Mouse (Mus musculus) brain, embryonic 14.5 days (tissue): Measurements from ENCODE around the gene Eml1. TPM values are rescaled to one million over a fixed set of nuclear protein-coding genes. Genes with fewer than 3 reads are reported as not detected.

Source experiments
- DNase-seq: peaks from one replicate; pipeline ENCODE4 v3.0.0-alpha.2; 2011; ENCODE audit warnings: low read depth
- CTCF ChIP-seq: fragments of 200-500 bp; IDR thresholded peaks from 2 replicates; pipeline ENCODE4 v1.5.1; 2012; ENCODE audit warnings: inconsistent platforms, mild to moderate bottlenecking, moderate library complexity, borderline replicate concordance; ENCODE audit not compliant: insufficient read depth, insufficient read length; ENCODE audit errors: extremely low read depth
- POLR2A ChIP-seq: fragments of 200-500 bp; IDR thresholded peaks from 2 replicates; pipeline ENCODE4 v1.6.1; 2012; ENCODE audit warnings: mild to moderate bottlenecking, inconsistent platforms, borderline replicate concordance; ENCODE audit not compliant: poor library complexity, insufficient read depth, insufficient read length, severe bottlenecking; ENCODE audit errors: extremely low read depth
- polyA plus RNA-seq: library from polyadenylated mRNA; depleted of rRNA; stranded (reverse); fragments of >200 nt; gene quantifications from 2 replicates; pipeline ENCODE4 v1.2.3, GENCODE M21; 2012; rRNA removed

The Eml1 gene
- polyA plus RNA-seq, 1 experiment = 45.6 TPM

- TF ChIP-seq POLR2A (no peak), CTCF (no peak)
Observed at GRCm38 (mm10) chr12:108553079-108553478, 182.3 kb downstream of the Eml1 start.

GRCm38 (mm10) chr12:108554120-108554841 is 183.5 kb downstream of the Eml1 start, which contains the start of gene Evl:
Evl (plus strand) TSS chr12:108554720.
- TF ChIP-seq CTCF (no peak), POLR2A (peak; percentile 80)
- DNase-seq = peak; percentile 97

More at GRCm38 (mm10) chr12:108553079-108553478, 182.3 kb downstream of the Eml1 start:
- DNase-seq = no peak

GRCm38 (mm10) chr12:108554861-108555556 is 184.3 kb downstream of the Eml1 start:
- DNase-seq = peak; percentile 49
- TF ChIP-seq CTCF = no peak
- no peak for TF ChIP-seq POLR2A

GRCm38 (mm10) chr12:108558194-108558593 is 187.4 kb downstream of the Eml1 start:
- TF ChIP-seq POLR2A = no peak
- TF ChIP-seq CTCF = 0 out of 2 replicates have a peak, but pooled peaks have one; percentile 1
- peak; percentile 20 for DNase-seq

GRCm38 (mm10) chr12:108563238-108563637 is 192.5 kb downstream of the Eml1 start:
- TF ChIP-seq POLR2A (no peak), CTCF (peak; percentile 52; the same call in 1 of the 2 replicates)
- DNase-seq = no peak

GRCm38 (mm10) chr12:108564910-108565506 is 194.3 kb downstream of the Eml1 start:
- peak; percentile 88 for DNase-seq

GRCm38 (mm10) chr12:108579156-108579871 is 208.6 kb downstream of the Eml1 start:
- TF ChIP-seq POLR2A = no peak
- no peak for TF ChIP-seq CTCF
- DNase-seq = no peak

More at GRCm38 (mm10) chr12:108564910-108565506, 194.3 kb downstream of the Eml1 start:
- TF ChIP-seq POLR2A (no peak), CTCF (no peak)

GRCm38 (mm10) chr12:108583775-108584174 is 213.0 kb downstream of the Eml1 start:
- TF ChIP-seq CTCF (no peak), POLR2A (no peak)
- DNase-seq = no peak

Other genes starting within 250 kb of the Eml1 start
- gene Setd3, start 191.6 kb upstream of the Eml1 start, polyA plus RNA-seq = 65.5 and 72.6 TPM in 2 replicates
- gene Ccnk, start 191.4 kb upstream of the Eml1 start, polyA plus RNA-seq = 28.2 and 41.3 TPM in 2 replicates
- 34.0 and 48.9 TPM in 2 replicates for gene Ccdc85c, start 95.5 kb upstream of the Eml1 start, polyA plus RNA-seq
- 3.9 and 4.3 TPM in 2 replicates for gene Hhipl1, start 64.7 kb upstream of the Eml1 start, polyA plus RNA-seq
- gene Cyp46a1, start 36.6 kb upstream of the Eml1 start, polyA plus RNA-seq = 31.0 and 52.6 TPM in 2 replicates
- gene Evl, start 183.8 kb downstream of the Eml1 start, polyA plus RNA-seq = 432 and 459 TPM in 2 replicates